Mouse (Mus musculus) embryo, embryonic 11 days (tissue): Measurements from ENCODE around the gene Lhpp.

Experiments
- DNase-seq: peaks from one replicate; pipeline ENCODE4 v3.0.0-alpha.2; 2015

Lhpp gene

GRCm38 (mm10) chr7:132610468-132611318 lies at the start of gene Lhpp:
Gene Lhpp (plus strand): TSS chr7:132610638.
- peak; percentile 93 for DNase-seq

- DNase-seq, result no peak
Measured at GRCm38 (mm10) chr7:132565831-132566230, 44.6 kb upstream of the Lhpp start.

- no peak for DNase-seq
Measured at GRCm38 (mm10) chr7:132568817-132569216, 41.6 kb upstream of the Lhpp start.

GRCm38 (mm10) chr7:132570071-132570470 lies 40.4 kb upstream of the Lhpp start:
- DNase-seq, result no peak

- DNase-seq, result no peak
Measured at GRCm38 (mm10) chr7:132571481-132571880, 39.0 kb upstream of the Lhpp start.

GRCm38 (mm10) chr7:132572738-132573137 lies 37.7 kb upstream of the Lhpp start:
- DNase-seq, result no peak

GRCm38 (mm10) chr7:132573205-132573604 lies 37.2 kb upstream of the Lhpp start:
- peak; percentile 11 for DNase-seq

GRCm38 (mm10) chr7:132574646-132575045 lies 35.8 kb upstream of the Lhpp start:
- DNase-seq, result no peak

GRCm38 (mm10) chr7:132575623-132576022 lies 34.8 kb upstream of the Lhpp start:
- DNase-seq, result peak; percentile 92

GRCm38 (mm10) chr7:132576116-132576650 lies 34.3 kb upstream of the Lhpp start, which contains the start of gene Oat:
Gene Oat (minus strand): TSS chr7:132576398.
- DNase-seq, result peak; percentile 99

GRCm38 (mm10) chr7:132576891-132577290 lies 33.5 kb upstream of the Lhpp start:
- no peak for DNase-seq

GRCm38 (mm10) chr7:132580511-132580910 lies 29.9 kb upstream of the Lhpp start:
- DNase-seq, result no peak

- no peak for DNase-seq
Measured at GRCm38 (mm10) chr7:132581441-132581840, 29.0 kb upstream of the Lhpp start.

- DNase-seq, result no peak
Measured at GRCm38 (mm10) chr7:132585695-132586491, 24.5 kb upstream of the Lhpp start.

GRCm38 (mm10) chr7:132587167-132587566 lies 23.3 kb upstream of the Lhpp start:
- no peak for DNase-seq

- no peak for DNase-seq
Measured at GRCm38 (mm10) chr7:132589610-132590009, 20.8 kb upstream of the Lhpp start.

GRCm38 (mm10) chr7:132593762-132594161 lies 16.7 kb upstream of the Lhpp start:
- DNase-seq, result no peak

- no peak for DNase-seq
Measured at GRCm38 (mm10) chr7:132594325-132594724, 16.1 kb upstream of the Lhpp start.

- DNase-seq, result no peak
Measured at GRCm38 (mm10) chr7:132595787-132596186, 14.7 kb upstream of the Lhpp start.

- DNase-seq, result peak; percentile 24
Measured at GRCm38 (mm10) chr7:132596557-132597250, 13.7 kb upstream of the Lhpp start.

- peak; percentile 78 for DNase-seq
Measured at GRCm38 (mm10) chr7:132597251-132598041, 13.0 kb upstream of the Lhpp start.
